Mouse (Mus musculus) right cerebral cortex, postnatal 36 days (tissue): ENCODE measurements around the gene Gm30191.

Experiments
- DNase-seq, 2 experiments: peaks; one replicate each; pipeline ENCODE4 v3.0.0; 2022; ENCODE audit warnings: low spot score in 2 of 2, mixed read lengths in 1 of 2

The Gm30191 gene

DNA sequence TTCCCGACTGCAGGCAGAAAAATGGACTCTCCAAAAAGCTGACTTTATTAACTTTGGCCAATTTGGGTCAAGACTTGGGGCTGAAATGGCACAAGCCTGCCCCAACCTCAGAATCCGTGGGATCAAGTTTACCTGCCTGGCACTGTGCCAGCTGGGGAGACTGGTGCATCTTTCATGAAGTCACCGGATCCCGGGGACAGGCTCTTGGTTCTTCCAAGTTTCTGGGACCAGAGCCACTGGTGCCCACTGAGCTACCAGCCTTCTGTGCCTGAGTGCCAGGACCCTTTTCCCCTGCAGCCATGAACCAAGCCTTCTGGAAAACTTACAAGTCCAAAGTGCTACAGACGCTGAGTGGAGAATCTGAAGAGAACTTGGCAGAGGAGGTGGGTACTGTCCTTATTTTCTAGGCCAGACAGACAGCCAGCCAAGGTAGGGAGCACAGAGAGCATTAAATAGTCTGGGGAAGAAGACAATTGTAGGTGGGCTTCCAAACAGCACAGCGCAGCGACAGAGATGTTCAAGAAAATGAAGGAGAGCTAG is at the start of gene Gm30191:
Gm30191 (plus strand) TSS at position 217 of the 540 bp plus-strand sequence.
- DNase-seq = no peak

DNA sequence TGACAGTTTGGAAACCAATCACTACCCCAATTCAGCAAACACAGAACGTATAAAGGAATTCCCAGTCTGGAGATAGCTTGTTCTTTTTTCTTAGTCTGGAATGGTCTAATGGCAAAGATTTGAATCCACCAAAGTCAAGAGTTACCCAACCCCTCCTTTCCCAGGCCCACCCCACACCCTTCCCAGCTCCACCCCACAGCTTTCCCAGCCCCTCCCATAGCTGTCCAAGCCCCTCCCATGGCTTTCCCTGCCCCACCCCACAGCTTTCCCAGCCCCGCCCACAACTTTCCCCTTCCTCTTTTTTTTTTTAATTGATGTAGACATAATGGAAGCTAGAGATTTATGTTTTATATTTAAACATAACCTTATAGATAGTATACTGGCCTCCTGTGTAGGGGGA is 47.4 kb upstream of the Gm30191 start:
- DNase-seq = no peak

- DNase-seq = no peak
Observed at GRCm38 (mm10) chr4:134202904-134203303, 43.8 kb upstream of the Gm30191 start, which contains the start of gene Gm7534. TSS of gene Gm7534 (minus strand) at chr4:134203004.

DNA sequence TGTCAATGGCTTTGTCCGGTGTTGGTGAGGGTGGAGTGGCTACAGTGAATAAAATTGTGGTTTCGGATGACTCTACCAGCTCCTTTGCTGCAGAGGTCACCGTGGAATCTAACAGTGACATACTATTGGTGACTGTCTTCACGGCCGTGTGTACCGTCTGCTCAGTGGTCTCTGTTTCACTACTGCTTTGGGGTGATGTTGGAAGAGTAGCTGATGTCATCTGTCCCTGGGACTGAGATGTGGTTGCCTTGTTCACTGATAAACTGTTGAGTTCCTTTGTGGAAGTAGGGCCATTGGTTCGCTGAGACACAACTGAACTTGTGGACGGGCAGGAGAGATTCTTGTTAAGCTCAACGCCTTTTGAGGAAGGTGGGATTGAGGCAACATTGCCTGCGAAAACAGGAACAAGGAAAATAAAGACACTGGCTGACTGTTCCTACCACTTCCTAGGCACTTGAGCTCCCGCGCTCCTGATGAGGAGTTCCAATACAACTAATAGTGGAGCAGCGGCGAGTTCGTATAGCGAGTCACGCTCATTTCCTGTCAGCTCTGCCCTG is 43.3 kb upstream of the Gm30191 start:
- no peak for DNase-seq

DNA sequence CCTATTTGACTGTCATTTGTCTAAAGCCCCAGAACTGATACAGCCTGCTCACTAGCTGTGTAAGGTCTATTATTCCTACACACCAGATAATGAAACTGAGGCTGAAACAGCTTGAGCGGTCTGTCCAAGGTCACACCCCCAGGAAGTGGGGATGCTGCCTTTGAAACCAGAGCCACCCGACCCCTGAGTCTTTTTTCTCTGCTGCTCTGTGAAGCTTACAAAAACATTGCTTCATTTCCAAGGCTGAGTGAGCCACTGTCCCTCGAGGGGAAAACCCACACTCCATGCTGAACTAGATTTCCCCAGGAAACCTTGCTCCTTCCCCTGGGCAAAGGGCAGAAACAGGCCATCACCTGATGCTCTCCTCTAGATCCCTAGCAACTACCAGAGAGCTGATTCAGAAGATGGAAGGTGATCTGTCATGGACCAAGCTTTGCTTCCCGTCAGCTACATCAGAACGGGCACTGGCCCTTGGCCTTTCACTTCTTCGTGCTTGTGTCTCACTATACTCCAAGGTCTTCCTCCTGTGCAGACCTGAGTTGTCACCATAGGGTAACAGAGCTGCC is 40.2 kb upstream of the Gm30191 start:
- no peak for DNase-seq

DNA sequence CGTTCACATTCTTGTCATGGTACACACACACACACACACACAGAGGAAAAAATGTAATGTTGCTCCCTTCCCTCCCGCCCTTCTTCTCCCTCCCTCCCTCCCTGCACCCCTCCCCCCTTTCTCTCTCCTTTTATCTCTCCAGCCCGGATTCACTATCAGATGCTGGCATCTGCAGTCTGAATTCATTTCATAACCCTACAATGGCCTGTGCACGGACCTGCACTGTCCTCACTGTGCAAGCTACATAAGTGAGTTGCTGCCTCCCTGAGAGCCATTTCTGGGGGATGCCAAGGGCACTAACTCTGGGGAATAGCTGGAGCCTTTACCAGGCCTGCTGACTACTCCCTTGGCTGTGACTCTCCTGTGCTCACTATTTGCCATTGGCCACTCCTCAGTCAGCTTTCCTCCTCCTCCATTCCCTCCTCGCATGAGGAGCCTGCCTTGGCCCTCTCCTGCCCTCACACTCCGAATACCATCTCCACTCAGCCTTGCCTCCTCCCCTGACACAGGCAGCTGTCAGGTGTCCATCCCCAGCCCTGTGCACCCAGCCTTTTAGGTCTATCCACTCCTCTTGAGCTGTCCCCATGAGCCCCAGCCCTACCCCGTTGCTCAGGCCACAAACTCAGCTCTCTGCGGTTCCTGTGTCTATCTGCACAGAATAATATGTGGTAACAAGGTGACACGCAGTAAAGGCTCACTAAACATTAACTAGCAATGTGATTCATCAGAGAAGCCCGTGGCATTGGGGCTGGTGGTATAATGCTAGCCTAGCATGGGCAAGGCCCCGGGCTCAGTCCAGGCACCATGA is 23.7 kb upstream of the Gm30191 start:
- no peak for DNase-seq

GRCm38 (mm10) chr4:134227194-134227593 is 19.5 kb upstream of the Gm30191 start, which contains the start of gene Catsper4:
TSS of gene Catsper4 (minus strand) at chr4:134227383.
- no peak for DNase-seq

- no peak for DNase-seq
Observed at GRCm38 (mm10) chr4:134230431-134230830, 16.3 kb upstream of the Gm30191 start.

- no peak for DNase-seq
Observed at GRCm38 (mm10) chr4:134234876-134235275, 11.9 kb upstream of the Gm30191 start.

DNA sequence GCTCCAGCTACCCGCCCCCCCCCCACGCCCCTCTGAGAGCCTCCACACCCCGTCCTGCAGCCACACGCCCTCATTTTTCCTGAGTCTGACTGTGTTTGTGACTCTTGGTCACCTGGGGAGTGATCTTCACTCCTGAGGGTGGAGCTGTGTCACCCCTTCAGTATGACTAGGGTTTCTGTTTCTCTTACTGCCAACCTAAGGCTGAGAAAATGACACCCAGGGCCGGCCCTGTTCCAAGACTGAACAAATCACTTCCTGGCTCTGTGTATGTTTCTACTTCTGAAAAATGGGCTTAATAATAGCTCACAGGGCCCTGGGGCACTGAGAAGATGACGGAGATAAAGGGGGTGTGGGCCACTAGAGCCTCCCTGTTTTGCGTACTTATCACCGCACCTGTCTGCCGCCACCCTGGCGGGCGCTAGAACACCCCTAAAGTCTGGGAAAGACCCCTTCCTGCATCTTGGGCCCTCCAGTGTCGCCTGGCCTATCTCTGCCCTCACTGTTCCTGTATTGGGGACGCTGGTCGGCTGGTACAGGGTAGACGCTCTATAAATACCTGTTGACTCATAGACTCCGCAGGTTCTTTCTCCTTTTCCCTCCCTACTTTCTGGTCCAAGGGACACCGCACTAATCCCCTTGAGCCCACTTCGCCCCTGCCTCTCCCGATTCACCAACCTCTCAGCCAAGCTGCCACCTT is 9.0 kb upstream of the Gm30191 start:
- DNase-seq = no peak

- no peak for DNase-seq
Observed at GRCm38 (mm10) chr4:134238279-134238651, 8.5 kb upstream of the Gm30191 start, which contains the start of gene Cnksr1. TSS of gene Cnksr1 (minus strand) at chr4:134238399.

GRCm38 (mm10) chr4:134238686-134239085 is 8.0 kb upstream of the Gm30191 start:
- DNase-seq = no peak

- DNase-seq = no peak
Observed at GRCm38 (mm10) chr4:134243516-134244250, 3.1 kb upstream of the Gm30191 start, which contains the start of gene E130218I03Rik. TSS of gene E130218I03Rik (plus strand) at chr4:134243662.

- DNase-seq = peak; percentile 94
Observed at GRCm38 (mm10) chr4:134245148-134245843, 1.4 kb upstream of the Gm30191 start, which contains the start of gene Zfp593. TSS of gene Zfp593 (minus strand) at chr4:134245592.

- no peak for DNase-seq
Observed at GRCm38 (mm10) chr4:134246256-134246655, 479 bp upstream of the Gm30191 start.

- peak; percentile 23 to 28 for DNase-seq
Observed at GRCm38 (mm10) chr4:134249651-134250050, 2.9 kb downstream of the Gm30191 start.

DNA sequence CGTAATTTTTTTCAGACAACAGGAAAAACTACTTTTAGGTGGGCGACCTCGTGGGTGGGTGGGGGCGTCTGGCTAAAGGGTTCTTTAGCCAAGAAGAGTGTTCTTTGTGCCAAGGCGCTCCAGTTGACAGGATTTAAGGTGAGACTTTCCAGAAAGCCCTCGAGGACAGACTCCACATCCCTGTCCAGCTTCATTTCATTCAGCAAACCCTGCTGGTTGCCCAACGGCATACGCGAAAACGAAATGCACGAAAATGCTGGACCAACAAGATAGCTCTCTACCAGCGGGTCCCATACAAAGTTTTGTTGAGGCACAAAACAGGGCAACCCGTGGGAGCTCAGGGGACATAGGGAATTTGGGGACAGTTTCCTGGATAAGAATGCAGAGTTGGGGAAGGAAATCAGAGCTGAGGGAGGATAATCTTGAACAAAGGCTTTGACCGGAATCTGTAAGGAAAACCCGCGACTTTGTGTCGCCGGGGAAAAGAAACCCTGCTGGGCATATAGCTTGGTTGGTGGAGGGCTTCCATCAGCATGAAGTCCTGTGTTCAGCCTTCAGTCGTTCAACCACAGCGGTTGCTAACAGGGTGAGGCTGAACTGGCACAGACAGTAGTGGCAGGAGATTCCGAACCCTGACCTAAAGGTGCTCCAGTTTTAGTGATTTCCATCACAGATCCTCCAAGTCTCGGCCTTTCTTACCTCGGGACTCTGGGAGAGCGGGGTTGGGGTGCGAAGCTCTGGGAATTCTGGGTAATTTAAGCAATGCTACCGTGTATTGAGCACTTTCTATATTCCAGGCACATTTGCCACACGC is 3.6 kb downstream of the Gm30191 start:
- no peak for DNase-seq

GRCm38 (mm10) chr4:134250930-134251240 is 4.2 kb downstream of the Gm30191 start:
- no peak for DNase-seq

GRCm38 (mm10) chr4:134251241-134252130 is 4.8 kb downstream of the Gm30191 start:
- DNase-seq = peak; percentile 34
